Mouse (Mus musculus) adrenal gland, adult 18-20 months (tissue): ENCODE data around the gene Tomm40. TPM values are rescaled to one million over a fixed set of nuclear protein-coding genes. Genes with fewer than 3 reads are reported as not detected.
"Not testable (repeated sequence)": the region's sequence is repeated elsewhere in the genome, so short reads cannot be mapped to it uniquely, and the experiment has no call there.

Source experiments
- DNase-seq, 2 experiments: peaks; one replicate each; pipeline ENCODE4 v3.0.0; 2021 to 2022; ENCODE audit warnings: low spot score in 2 of 2
- total RNA-seq, 2 experiments: library from RNA; stranded (reverse); gene quantifications; 1 replicate in 1 of 2; 2 replicates in 1 of 2; pipeline ENCODE4 v1.2.3; 2021

The Tomm40 gene
- total RNA-seq, 2 experiments from 2014 or later, result 123 to 126 TPM

DNA sequence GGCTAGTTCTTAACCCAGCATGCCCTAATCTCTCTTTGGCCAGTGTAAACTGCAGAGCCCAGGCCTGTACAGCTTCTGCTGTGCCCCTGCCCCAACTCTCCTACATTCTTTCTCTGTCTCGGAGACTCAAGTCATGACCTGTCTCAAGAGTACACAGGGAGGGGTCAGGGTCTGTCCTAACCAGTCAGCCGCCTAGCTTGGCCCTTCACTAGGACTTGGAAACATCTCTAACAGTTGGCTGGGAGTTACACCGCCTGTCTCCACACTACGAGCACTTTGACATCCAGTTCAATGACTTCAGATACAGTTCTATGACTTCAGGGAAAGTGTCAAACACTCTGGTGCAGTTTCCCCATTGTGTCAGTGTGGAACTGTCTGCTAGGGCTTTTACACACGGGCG lies 23.8 kb downstream of the Tomm40 start:
- DNase-seq, result no peak

DNA sequence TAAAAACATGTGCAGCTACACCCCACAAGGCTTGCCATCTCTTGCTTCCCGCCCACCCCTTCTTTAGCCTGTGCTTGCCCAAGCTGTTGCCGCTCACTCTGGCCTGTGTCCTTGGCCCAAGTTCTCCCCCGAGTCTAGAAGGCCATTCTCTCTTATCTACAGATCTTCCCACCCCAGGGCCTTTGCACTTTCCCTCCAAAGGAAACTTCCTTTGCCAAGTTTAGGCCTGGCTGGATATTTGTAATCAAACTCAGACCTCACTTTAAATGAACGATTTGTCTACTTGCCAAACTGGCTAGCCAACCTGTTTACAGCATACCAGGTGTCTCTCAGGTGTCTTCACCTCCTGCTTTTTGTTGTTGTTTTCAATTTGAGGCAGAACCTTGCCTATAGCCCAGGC lies 24.4 kb downstream of the Tomm40 start:
- no peak for DNase-seq

DNA sequence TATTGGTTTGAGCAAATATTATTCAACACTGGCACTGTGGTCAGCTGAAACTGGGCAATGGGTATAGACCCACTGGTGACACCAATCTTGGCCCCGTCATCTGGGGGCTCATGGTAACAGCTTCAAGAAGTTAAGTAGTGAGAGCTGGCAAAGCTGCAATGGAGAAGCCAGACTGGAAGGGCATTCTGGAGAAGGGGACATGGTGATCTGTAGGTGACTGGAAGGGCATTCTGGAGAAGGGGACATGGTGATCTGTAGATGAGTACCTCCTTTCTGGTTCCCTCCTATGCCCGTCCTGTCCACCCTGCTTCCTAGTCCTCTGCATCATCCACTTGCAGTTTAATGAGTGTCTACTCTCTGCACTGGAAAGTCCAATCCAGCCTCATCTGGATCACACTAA lies 26.6 kb downstream of the Tomm40 start:
- no peak for DNase-seq

DNA sequence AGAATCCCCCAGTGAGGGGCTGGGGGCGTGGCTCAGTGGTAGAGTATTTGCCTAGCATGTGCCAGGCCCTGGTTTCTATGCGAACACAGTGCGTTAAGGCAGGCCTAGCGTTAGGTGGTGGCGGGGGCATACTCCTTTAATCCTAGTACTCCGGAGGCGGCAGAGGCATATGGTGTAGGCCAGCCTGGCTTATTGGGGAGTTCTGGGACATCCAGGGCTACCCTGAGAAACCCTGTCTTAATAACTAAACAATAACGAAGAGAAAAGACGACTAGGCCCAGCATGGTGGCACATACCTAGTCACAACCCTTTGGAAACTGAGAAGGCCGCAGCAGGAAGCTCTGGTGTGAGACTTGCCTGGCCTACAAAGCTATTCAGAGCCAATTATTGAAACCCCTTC lies 27.1 kb downstream of the Tomm40 start:
- no peak for DNase-seq

DNA sequence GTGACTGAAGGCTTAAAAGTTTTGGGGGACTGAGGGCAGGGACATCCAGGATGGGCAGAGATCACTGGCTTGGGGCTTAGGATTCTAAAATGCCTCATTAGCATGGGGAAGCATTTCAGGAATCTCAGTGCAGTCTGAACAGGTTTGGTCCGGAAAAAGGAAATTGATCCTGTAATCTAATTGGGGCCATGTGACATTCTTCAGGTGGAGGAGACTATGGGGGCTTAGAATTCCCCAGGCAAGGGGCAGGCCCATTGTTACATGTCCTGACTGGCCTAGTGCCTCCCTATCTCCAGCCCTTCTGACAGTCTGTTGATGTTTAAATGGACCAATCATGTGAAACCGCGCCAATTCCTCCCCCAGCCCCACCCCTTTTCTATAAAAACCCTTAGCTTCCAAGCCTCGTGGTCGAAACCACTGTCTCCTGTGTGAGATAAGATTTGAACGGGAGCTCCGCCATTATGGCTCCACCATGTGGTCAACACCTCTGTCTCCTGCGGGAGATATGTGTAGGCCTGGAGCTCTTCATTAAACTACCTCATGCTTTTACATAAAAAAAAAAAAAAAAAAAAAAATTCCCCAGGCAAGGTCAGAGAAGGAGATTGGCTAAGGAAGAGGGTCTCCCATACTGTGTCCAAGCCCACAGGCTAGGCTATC lies 28.2 kb downstream of the Tomm40 start:
- not testable (repeated sequence) for DNase-seq

DNA sequence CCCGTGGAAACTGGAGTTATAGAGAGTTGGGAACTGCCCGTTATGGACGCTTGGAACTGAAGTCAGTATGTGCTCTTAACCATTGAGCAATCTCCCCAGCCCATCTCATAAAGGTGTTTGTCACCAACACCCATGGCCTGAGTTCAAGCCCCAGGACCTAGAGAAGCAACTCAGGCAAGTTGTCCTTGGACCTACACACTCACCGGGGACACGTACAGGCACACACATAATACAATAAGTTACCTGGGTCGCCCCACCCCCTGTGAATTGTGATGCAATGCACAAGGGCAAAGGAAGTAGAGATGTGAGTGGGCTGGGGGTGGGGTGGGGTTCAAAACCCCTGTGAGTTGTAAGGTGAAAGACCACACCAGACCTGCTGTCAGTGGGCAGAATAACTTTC lies 28.7 kb downstream of the Tomm40 start:
- DNase-seq, result no peak

DNA sequence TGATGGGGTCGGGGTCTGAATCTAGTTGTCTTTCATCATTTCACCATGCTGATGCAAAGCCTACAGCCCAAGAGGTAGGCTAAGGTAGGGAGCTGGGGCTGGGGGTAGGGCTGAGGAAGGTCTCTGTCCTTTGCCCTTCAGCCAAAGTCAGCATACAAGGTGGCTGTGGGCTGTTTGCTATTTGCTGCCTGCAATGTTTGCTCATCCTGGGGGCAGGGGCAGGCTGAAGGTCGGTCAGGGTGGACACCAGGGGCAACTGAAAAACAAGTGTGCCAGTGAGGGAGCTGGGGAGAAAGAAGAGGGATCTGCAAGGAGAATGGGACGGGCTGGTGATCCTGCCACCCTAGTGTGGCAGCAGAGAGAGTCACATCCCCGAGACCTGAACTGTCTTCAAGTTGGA lies 29.9 kb downstream of the Tomm40 start:
- no peak for DNase-seq

DNA sequence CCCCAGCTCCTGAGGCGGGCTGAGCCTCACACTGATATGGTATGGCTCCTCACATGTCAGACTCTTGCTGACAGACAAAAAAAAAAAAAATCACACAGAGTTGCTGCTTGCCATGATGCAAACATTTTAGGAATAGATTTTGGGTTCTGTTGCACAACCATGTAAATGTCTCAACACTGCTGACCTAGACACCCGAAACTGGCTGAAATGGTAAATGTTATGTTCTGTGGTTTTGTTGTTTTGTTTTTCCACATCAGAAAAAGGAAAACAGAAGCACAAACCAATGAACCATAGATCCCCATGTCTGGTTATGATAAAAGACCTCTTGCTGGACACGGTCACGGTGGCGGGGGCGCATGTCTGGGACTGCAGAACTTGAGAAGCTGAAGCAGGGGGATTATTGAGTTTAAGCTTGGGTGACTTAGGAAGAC lies 31.5 kb downstream of the Tomm40 start:
- DNase-seq, result no peak

DNA sequence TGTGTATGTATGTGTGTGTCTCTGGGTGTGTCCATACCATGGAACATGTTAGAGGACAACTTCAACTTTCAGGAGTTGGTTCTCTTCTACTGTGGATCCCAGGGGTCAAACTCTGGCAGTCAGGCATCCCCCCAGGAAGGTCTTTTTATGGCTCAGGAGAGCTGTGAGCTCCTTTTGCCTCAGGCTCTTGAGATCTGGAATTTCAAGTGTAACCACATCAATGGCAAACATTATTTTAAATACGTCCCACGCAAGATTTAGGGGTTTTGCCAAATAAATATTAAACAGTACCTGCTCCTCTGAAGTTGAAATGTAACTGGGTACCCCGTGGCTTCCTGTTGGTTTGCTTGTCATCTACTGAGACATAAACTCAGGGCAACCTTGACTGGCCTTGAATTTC lies 32.3 kb downstream of the Tomm40 start:
- no peak for DNase-seq

DNA sequence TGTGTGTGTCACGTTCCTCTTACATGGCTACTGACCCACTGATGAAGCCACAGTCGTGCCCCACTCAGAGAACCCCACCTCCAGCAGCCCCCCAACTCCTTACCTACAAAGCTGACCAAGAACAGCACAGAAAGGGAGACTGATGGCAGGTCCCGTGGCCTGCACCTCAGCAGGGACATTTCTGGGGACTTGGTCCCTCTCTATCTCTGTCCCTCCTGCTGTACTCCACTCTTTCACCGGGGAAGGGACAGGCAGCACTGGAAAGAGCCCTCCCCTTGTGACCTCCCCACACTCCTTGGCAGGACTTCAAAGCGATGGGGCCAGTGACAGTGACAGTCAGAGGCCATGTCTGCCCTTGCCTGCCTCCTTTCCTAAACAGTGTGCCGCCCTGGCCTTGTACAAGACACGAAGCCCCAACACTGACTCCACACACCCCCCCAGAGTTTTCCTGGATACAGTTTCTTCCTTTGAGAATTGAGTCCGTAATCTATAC lies 34.0 kb downstream of the Tomm40 start, which contains the start of the genes Gm44805 and Apoc4:
TSS of gene Gm44805 (minus strand) at position 222 of the 493 bp plus-strand sequence.
TSS of gene Apoc4 (minus strand) at position 278 of the 493 bp plus-strand sequence.
- peak; percentile 46 to 63 for DNase-seq

DNA sequence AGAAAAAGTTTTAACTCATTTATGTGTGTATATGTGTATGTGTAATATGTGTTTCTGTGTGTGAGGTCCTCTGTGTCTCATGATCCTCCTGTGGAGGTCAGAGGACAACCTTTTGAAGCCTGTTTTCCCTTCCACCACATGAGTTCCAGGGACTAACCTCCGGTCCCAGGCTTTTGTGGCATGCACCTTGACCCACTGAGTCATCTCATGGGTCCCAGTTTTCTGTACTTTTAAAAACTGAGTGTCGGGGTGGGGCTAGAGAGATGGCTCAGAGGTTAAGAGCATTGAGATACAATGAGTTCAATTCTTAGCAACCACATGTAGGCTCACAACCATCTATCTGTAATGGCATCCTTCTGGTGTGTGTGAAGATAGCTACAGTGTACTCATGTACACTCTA lies 34.5 kb downstream of the Tomm40 start:
- no peak for DNase-seq

DNA sequence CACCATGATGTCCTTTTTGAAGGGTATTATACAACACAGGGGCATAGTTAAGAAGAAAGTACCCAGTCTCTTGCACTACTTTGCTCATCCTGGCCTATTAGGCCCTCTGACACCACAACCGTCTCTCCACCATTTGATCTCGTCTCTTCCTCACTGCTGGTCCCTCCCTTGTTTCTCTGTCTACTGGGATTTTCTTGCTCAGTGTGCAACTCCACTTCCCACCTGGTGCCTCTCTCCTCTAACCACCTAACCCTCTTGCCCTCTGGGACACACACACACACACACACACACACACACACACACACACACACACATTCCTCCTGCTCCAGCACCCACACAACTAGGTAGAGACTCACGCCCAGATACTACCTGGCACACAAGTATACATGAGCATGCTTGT lies 36.3 kb downstream of the Tomm40 start:
- DNase-seq, result no peak

DNA sequence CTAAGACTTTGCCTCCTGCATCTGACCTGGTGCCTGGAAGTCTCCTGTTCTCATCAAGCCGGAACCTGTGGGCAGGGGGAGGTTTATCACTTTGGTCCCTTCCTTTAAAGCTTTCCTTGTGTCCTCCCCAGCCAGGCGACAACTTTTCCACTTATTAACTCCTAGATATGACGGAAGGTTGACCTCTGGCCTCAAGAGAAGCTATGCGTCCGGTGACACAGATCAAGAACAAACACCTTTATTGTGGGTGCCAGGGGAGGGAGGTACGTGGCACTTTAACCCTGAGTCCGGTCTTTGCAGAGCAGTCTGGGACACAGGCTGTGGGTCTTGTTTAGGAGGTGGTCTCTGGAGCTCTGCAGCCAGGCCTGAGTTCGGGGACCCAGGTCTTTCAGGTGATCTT lies 37.4 kb downstream of the Tomm40 start, which contains the start of gene Apoc2:
TSS of gene Apoc2 (minus strand) at position 70 of the 400 bp plus-strand sequence.
- no peak for DNase-seq

DNA sequence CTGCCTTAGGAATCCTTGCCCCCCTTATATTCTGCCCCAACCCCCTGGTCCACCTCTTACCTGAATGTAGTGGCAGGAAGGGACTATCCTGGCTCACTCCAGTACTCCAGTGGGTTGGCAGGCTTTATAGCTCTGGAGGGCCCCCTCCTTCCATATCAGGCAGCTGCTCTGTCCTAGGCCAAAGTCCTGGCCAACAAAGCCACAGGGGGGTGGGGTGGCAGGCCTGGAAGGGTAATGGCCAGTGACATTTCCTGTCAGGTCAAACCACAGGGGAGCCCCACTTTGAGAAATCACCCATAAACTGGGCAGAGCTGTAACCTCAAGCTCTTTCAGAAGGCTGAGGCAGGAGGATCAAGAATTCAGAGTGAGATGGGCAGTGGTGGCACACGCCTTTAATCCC lies 38.6 kb downstream of the Tomm40 start:
- DNase-seq, result no peak

DNA sequence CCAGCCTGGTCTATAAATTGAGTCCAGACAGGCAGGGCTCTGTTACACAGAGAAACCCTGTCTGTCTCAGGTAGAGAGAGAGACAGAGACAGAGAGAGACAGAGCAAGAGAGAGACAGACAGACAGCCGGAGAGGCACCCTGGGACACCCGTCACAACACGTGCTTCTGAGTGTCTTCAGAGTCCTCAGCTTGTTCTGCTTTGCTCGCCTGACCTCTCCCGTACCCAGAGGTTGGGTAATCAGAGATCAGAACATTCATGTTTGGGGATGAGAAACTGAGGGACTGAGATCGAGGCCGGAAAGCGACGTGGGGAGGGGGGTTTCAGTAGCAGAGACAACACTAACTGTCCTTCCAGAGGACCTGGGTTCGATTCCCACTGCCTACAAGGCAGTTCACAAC lies 39.4 kb downstream of the Tomm40 start:
- no peak for DNase-seq

DNA sequence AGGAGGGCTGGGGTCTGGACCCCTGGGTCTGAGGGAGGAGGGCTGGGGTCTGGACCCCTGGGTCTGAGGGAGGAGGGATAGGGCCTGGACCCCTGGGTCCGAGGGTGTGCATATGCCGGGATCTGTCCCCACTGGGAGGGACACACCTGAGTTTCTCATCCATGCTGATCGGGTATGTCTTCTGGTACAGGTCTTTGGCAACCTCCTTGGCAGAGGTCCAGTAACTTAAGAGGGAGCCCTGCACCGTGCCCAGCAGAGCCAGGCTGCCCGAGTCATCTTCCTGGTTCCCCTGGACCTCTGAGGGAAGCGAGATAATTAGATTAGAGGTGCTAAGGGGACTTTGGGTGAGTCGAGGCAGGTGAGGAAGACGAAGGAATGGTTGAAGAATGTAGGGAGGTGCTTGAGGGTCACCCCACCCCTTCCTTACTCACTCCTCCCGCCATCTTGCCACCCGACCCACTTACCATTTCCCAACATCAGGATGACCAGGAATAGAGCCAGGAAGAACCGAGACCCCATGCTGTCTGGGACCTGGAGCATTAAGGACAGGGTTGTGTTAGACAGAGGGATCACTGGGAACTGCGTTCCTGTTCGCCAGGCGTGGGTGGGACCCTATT lies 42.0 kb downstream of the Tomm40 start:
- no peak for DNase-seq

DNA sequence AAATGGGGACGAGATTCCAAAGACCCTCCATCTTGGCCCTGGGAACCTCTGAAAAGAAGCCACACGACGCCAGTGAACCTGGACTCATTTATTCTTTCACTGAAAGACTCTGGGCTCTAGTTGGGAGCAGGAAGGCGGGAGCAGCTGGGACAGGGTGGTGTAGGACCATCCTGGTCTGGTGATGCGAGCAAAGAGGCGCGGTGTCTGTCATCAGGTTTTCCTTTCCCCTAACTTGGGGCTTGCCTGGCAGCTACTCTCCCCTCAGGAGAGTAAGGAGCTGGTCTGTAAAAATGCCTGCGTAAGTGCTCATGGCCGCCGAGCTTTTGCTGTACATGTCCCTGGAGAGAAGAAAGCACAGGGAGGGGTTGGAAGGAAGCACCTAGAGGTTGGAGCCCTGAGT lies 43.7 kb downstream of the Tomm40 start:
- DNase-seq, result no peak

DNA sequence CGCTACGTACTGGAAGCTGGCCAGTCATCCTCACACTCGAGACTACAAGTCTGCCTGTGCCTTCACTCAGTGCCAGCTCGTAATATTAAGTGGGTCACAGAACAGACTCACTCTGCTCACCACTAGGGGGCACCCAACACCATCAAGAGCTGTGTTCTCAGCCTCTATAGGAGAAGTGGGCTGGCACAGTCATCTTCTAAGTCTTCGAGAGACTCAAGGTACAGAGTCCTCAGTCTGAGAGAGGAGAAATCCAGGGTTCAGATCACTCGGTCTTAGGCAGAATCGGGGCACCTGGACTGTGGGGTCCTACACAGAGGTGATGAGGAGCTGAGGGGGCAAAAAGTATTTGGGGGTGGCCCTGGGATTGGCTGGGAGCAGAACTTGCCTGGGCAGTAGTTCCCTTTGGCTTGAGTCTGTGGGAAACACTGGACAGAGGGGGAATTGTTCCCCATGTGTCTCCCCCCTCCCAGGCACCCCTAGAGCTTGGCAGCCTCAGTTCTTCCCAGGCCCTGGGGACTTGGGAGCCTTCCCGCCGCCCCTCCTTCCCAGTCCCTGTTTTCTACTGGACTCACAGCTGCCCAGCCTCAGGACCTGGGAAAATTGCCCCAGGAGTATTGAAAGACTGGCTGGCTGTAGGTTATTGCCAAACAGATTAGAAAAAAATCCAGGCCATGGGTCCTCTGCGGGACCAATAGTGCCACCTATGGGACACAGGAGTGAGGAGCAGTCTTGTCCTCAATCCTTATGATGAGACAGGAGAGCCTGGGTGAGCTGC lies 46.1 kb downstream of the Tomm40 start:
- DNase-seq, result peak; percentile 90 to 93

DNA sequence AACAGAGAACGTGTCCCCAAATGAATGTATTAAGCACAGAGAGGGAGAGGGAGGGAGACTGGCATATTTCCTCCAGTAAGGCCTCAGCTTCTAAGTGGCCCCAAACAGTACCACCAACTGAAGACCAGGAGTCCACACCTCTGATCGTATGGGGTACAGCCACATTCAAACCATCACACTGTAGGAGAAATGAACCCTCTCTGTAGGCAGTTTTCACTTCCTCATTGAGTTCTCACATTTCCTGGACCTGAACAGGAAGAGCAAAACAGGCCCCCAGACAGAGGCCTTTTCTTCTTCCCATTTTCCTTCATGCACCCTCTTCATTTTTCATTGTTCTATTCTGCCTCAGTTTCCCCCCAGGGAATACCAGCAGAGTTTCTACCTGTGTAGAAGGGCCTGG lies 47.8 kb downstream of the Tomm40 start:
- DNase-seq, result no peak

DNA sequence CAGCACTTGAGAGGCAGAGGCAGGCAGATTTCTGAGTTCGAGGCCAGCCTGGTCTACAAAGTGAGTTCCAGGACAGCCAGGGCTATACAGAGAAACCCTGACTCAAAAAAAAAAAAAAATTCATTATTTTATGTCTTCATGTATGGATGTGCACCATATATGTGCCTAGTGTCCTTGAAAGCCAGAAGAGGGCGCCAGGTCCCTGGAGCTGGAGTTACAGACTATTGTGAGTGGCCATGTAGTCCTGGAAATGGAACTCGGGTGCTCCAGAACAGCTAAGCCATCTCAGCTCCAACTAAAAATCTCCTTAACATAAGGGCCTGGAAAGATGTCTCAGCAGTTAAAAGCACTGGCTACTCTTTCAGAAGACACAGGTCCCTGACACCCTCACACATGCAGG lies 48.5 kb downstream of the Tomm40 start:
- DNase-seq, result no peak

DNA sequence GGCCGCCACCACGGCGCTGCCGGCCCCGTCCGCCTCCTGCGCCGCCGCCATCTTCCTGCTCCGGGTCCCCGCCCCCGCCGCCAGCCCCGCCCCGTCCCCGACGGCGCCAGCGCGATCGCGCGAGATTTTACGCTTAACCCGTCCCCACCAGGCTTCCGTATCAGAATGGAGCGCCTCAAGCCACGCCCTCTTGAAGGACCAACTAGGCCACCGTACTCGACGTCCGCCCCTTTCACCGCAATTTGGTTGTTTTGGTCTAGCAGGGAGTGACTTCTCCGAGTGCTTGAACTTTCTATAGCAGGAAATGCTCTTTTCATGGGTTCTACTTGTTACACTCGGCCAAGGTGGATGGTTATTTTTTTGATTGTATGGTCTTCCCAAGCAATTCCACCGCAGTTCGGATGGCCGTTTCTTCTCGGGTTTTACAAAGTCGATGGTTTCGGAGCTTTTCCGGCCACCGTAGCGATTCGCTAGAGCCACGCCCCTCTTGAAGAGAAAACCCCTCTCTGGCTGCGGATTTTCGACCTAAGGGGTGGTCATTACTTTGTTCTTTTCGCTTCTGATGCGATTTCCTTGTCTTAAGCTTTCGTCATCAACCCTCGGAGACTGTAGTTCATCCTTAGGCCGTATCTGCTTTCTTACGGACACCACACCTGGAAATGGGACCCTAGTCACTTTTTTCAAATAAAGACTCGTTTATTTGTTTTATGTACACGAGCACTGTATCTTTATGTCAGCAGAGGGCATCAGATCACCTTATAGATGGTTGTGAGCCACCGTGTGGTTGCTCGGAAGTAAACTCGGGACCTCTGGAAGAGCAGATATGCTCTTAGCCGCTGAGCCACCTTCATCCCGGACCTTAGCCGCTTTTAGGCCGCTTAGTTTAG lies 50.0 kb downstream of the Tomm40 start, which contains the start of gene Clptm1:
TSS of gene Clptm1 (minus strand) at position 79 of the 887 bp plus-strand sequence.
- peak; percentile 97 for DNase-seq
